Mouse (Mus musculus) kidney, embryonic 16.5 days (tissue): ENCODE measurements around the gene Kat2b. TPM values are rescaled to one million over a fixed set of nuclear protein-coding genes. Genes with fewer than 3 reads are reported as not detected.

Experiments used
- ATAC-seq: fragments of 200-750 bp; cut with Nextera tagmentation; 2 replicates; pipeline ENCODE4 v1.8.0; 2017; ENCODE audit warnings: moderate TSS enrichment; ENCODE audit not compliant: low FRiP score, low TSS enrichment
- H3K27ac ChIP-seq: fragments of 300-500 bp; sonication (generic); 2 replicates; pipeline ENCODE4 v1.5.1; 2014; ENCODE audit warnings: low read length
- H3K27me3 ChIP-seq: fragments of 300-500 bp; sonication (generic); 2 replicates; pipeline ENCODE4 v1.6.1; 2014; ENCODE audit warnings: low read length, control low read depth, mixed read lengths; ENCODE audit not compliant: insufficient read depth
- H3K36me3 ChIP-seq: fragments of 300-500 bp; sonication (generic); 2 replicates; pipeline ENCODE4 v1.6.1; 2014; ENCODE audit warnings: low read length, control low read depth, mixed read lengths; ENCODE audit not compliant: insufficient read depth
- H3K4me1 ChIP-seq: fragments of 300-500 bp; sonication (generic); 2 replicates; pipeline ENCODE4 v1.6.1; 2014; ENCODE audit warnings: low read length, control low read depth, mixed read lengths; ENCODE audit not compliant: insufficient read depth
- H3K4me2 ChIP-seq: fragments of 300-500 bp; sonication (generic); replicated peaks from 2 replicates; pipeline ENCODE4 v1.6.1; 2014; ENCODE audit warnings: low read depth, low read length
- H3K4me3 ChIP-seq: fragments of 300-500 bp; sonication (generic); 2 replicates; pipeline ENCODE4 v1.5.1; 2014; ENCODE audit warnings: mild to moderate bottlenecking, low read length
- H3K9ac ChIP-seq: fragments of 300-500 bp; sonication (generic); replicated peaks from 2 replicates; pipeline ENCODE4 v1.6.1; 2014; ENCODE audit warnings: low read length
- H3K9me3 ChIP-seq: fragments of 300-500 bp; sonication (generic); 2 replicates; pipeline ENCODE4 v1.6.1; 2016; ENCODE audit warnings: low read length, control low read depth
- WGBS: fragments of 180-500 bp; shearing (Covaris S2); extraction: QIAGEN DNeasy Blood & Tissue Kit; methylation state at CpG from one replicate; pipeline ENCODE4 v1.1.7; 2014; 5-methylcytosine and 5-hydroxymethylcytosine counted together
- polyA plus RNA-seq: library from polyadenylated mRNA; unstranded; fragments of >200 nt; fragmentation: Nextera tagmentation; extraction: Ambion mirVana; gene quantifications from 2 replicates; pipeline ENCODE4 v1.2.1, GENCODE M21; 2015

Kat2b gene
- polyA plus RNA-seq, 1 experiment from 2014 or later, result 3.8 TPM

DNA sequence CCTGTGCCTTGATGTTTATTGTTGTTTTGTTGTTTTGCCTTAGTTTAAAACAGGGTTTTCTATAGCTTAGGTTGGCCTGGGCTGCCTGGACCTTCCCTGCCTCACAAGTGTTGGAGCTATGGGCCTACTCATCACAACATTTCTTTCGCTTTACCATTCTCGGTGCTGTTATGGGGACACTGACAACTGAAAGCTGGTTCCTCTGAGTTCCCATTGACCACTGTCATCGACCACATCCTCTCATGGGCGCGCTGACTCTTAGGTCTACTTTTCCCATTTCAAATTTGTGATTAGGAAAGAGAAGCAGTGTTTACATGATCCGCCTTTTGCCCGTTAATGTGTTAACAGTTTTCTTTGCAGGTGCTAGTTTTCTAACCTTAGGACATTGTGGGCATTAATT is 51.7 kb downstream of the Kat2b start:
- H3K9ac ChIP-seq, result no peak overlapping the region
- no peak overlapping the region for H3K27ac ChIP-seq
- 93% methylated on average over 7 of the region's 7 CpGs for WGBS
- no peaks in the 10 kb centered on the region for H3K9me3 ChIP-seq
- no peak overlapping the region for H3K4me2 ChIP-seq
- H3K4me3 ChIP-seq, result no peak overlapping the region
- no peaks in the 10 kb centered on the region for H3K27me3 ChIP-seq
- 0 out of 2 replicates have a peak, but pooled peaks cover 10% of the 10 kb centered on the region for H3K36me3 ChIP-seq
- H3K4me1 ChIP-seq, result no peaks in the 10 kb centered on the region
- no peak for ATAC-seq

DNA sequence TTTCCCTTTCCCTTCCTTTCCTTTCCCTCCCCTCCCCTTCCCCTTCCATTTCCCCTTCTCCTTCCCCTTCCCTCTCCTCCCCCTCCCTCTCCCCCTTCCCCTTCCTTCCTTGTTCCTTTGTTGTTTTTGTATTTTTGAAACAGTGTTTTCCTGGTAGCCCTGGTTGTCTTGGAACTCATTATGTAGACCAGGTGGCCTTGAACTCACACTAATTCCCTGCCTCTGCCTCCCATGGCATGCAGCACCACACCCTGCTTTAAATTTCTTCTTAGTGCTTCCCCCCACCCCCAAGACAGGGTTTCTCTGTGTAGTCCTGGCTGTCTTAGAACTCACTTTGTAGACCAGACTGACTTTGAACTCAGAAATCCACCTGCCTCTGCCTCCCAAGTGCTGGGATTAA is 52.7 kb downstream of the Kat2b start:
- Histone ChIP-seq H3K4me2 (no peak overlapping the region), H3K36me3 (0 out of 2 replicates have a peak, but pooled peaks cover 4% of the 10 kb centered on the region), H3K9ac (no peak overlapping the region), H3K27me3 (no peaks in the 10 kb centered on the region), H3K4me1 (no peaks in the 10 kb centered on the region), H3K4me3 (no peak overlapping the region), H3K9me3 (no peaks in the 10 kb centered on the region), H3K27ac (no peak overlapping the region)
- no peak for ATAC-seq

DNA sequence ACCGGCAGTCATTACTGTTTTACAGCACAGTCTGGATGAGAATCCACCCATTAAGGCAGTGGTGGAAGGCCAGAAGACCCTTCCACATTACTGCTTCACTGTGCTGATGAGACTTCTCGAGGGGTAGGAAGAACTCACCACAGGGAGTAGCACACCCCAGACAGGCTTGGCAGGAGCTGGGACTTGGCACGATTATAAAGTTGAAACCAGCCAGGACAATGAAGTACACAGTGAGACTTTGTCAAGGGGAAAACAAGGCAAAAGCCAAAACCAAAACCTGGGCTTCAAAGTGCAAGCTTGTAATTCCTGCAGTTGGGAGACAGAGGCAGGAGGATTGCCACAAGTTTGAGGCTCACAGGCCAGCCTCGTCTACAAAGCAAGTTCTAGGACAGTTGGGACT is 54.0 kb downstream of the Kat2b start:
- no peak for ATAC-seq
- no peak overlapping the region for H3K4me3 ChIP-seq
- 81% methylated on average over 4 of the region's 4 CpGs for WGBS

GRCm38 (mm10) chr17:53622125-53622524 is 55.5 kb downstream of the Kat2b start:
- H3K9ac ChIP-seq, result no peak overlapping the region

More for the DNA sequence above, 54.0 kb downstream of the Kat2b start:
- H3K9me3 ChIP-seq, result no peaks in the 10 kb centered on the region
- H3K27me3 ChIP-seq, result no peaks in the 10 kb centered on the region
- no peak overlapping the region for H3K4me2 ChIP-seq
- no peak overlapping the region for H3K9ac ChIP-seq
- H3K36me3 ChIP-seq, result peaks cover 4% of the 10 kb centered on the region; the same call in 1 of the 2 replicates
- no peak overlapping the region for H3K27ac ChIP-seq
- no peaks in the 10 kb centered on the region for H3K4me1 ChIP-seq

GRCm38 (mm10) chr17:53623762-53624161 is 57.1 kb downstream of the Kat2b start:
- Histone ChIP-seq H3K4me1 (no peaks in the 10 kb centered on the region), H3K27ac (no peak overlapping the region), H3K9me3 (no peaks in the 10 kb centered on the region), H3K9ac (no peak overlapping the region), H3K27me3 (no peaks in the 10 kb centered on the region), H3K36me3 (peaks cover 8% of the 10 kb centered on the region; the same call in 1 of the 2 replicates), H3K4me3 (no peak overlapping the region), H3K4me2 (no peak overlapping the region)
- 74% methylated on average over 9 of the region's 9 CpGs for WGBS
- no peak for ATAC-seq

More at GRCm38 (mm10) chr17:53622125-53622524, 55.5 kb downstream of the Kat2b start:
- no peak overlapping the region for H3K4me2 ChIP-seq
- H3K9me3 ChIP-seq, result no peaks in the 10 kb centered on the region
- ATAC-seq, result no peak
- H3K27me3 ChIP-seq, result no peaks in the 10 kb centered on the region
- peaks cover 8% of the 10 kb centered on the region; the same call in 1 of the 2 replicates for H3K36me3 ChIP-seq
- H3K27ac ChIP-seq, result no peak overlapping the region
- WGBS, result 81% methylated on average over 3 of the region's 3 CpGs
- H3K4me1 ChIP-seq, result no peaks in the 10 kb centered on the region
- no peak overlapping the region for H3K4me3 ChIP-seq

GRCm38 (mm10) chr17:53626160-53626559 is 59.5 kb downstream of the Kat2b start:
- 88% methylated on average over 3 of the region's 3 CpGs for WGBS

GRCm38 (mm10) chr17:53627497-53627896 is 60.8 kb downstream of the Kat2b start:
- Histone ChIP-seq H3K4me1 (no peaks in the 10 kb centered on the region), H3K27ac (no peak overlapping the region), H3K36me3 (peaks cover 9% of the 10 kb centered on the region; the same call in 1 of the 2 replicates), H3K4me2 (no peak overlapping the region), H3K27me3 (no peaks in the 10 kb centered on the region), H3K4me3 (no peak overlapping the region), H3K9me3 (no peaks in the 10 kb centered on the region), H3K9ac (no peak overlapping the region)
- WGBS, result 47% methylated on average over 4 of the region's 4 CpGs
- ATAC-seq, result no peak

More at GRCm38 (mm10) chr17:53626160-53626559, 59.5 kb downstream of the Kat2b start:
- ATAC-seq, result no peak
- H3K4me2 ChIP-seq, result no peak overlapping the region
- no peaks in the 10 kb centered on the region for H3K27me3 ChIP-seq
- no peak overlapping the region for H3K4me3 ChIP-seq
- H3K27ac ChIP-seq, result no peak overlapping the region
- H3K9me3 ChIP-seq, result no peaks in the 10 kb centered on the region
- peaks cover 8% of the 10 kb centered on the region; the same call in 1 of the 2 replicates for H3K36me3 ChIP-seq
- no peaks in the 10 kb centered on the region for H3K4me1 ChIP-seq
- H3K9ac ChIP-seq, result no peak overlapping the region

- Histone ChIP-seq H3K27me3 (no peaks in the 10 kb centered on the region), H3K4me2 (no peak overlapping the region), H3K4me1 (no peaks in the 10 kb centered on the region), H3K27ac (no peak overlapping the region), H3K4me3 (no peak overlapping the region), H3K36me3 (peaks cover 15% of the 10 kb centered on the region; the same call in 1 of the 2 replicates), H3K9ac (no peak overlapping the region), H3K9me3 (no peaks in the 10 kb centered on the region)
- ATAC-seq, result no peak
- WGBS, result 42% methylated on average over 5 of the region's 5 CpGs
These were observed 61.5 kb downstream of the Kat2b start for GRCm38 (mm10) chr17:53628131-53628530.

DNA sequence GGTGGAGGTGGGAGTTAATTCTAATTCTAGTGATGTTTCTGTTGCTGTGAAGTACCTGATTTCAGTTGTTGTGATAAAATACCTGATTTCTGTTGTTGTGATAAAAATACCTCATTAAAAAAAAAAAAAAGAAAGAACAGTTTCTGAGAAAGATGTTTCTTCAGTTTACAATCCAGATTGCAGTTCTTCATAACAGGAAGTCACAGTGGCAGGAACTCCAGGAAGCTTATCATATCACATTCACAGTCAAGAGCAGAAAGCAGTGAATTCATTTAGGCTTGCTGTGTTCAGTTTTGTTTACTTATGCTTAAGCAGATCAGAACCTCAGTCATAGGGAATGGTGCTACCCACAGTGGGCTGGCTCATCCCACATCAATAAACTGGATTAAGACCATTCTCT is 64.7 kb downstream of the Kat2b start:
- no peak for ATAC-seq
- Histone ChIP-seq H3K4me3 (no peak overlapping the region), H3K4me2 (no peak overlapping the region), H3K36me3 (peaks cover 11% of the 10 kb centered on the region), H3K4me1 (no peaks in the 10 kb centered on the region), H3K27me3 (no peaks in the 10 kb centered on the region), H3K27ac (no peak overlapping the region), H3K9me3 (no peaks in the 10 kb centered on the region), H3K9ac (no peak overlapping the region)

GRCm38 (mm10) chr17:53643360-53643759 is 76.7 kb downstream of the Kat2b start:
- no peak for ATAC-seq
- no peaks in the 10 kb centered on the region for H3K4me1 ChIP-seq
- peaks cover 38% of the 10 kb centered on the region for H3K36me3 ChIP-seq
- no peak overlapping the region for H3K4me2 ChIP-seq
- WGBS, result 75% methylated on average over 4 of the region's 4 CpGs
- H3K9me3 ChIP-seq, result no peaks in the 10 kb centered on the region
- no peak overlapping the region for H3K4me3 ChIP-seq
- no peak overlapping the region for H3K9ac ChIP-seq
- H3K27ac ChIP-seq, result no peak overlapping the region
- no peaks in the 10 kb centered on the region for H3K27me3 ChIP-seq
